Mouse (Mus musculus) frontal cortex, postnatal 36 days (tissue): ENCODE measurements around the gene Tm6sf1.
A peak's percentile ranks its signal among the peaks of the same experiment; 100 is the strongest.

Experiments
- DNase-seq, 2 experiments: peaks; one replicate each; pipeline ENCODE4 v3.0.0; 2022; ENCODE audit warnings: low spot score in 2 of 2

Gene Tm6sf1

GRCm38 (mm10) chr7:81850171-81850570 is 8.6 kb upstream of the Tm6sf1 start:
- DNase-seq = no peak

- no peak for DNase-seq
These were observed 7.1 kb upstream of the Tm6sf1 start for GRCm38 (mm10) chr7:81851706-81852105.

- no peak for DNase-seq
These were observed 4.1 kb upstream of the Tm6sf1 start for GRCm38 (mm10) chr7:81854568-81855307.

- DNase-seq = no peak
These were observed 3.1 kb upstream of the Tm6sf1 start, which contains the start of gene Gm10160 for GRCm38 (mm10) chr7:81855694-81856093. Gm10160 (minus strand) TSS chr7:81855794.

GRCm38 (mm10) chr7:81856221-81856620 is 2.6 kb upstream of the Tm6sf1 start:
- no peak for DNase-seq

GRCm38 (mm10) chr7:81858236-81858635 is 565 bp upstream of the Tm6sf1 start:
- no peak for DNase-seq

- peak; percentile 46 to 47 for DNase-seq
These were observed 1.3 kb downstream of the Tm6sf1 start for GRCm38 (mm10) chr7:81860071-81860470.

- no peak for DNase-seq
These were observed 2.2 kb downstream of the Tm6sf1 start for GRCm38 (mm10) chr7:81860996-81861395.

GRCm38 (mm10) chr7:81861461-81861860 is 2.7 kb downstream of the Tm6sf1 start:
- DNase-seq = no peak

- DNase-seq = no peak
These were observed 3.1 kb downstream of the Tm6sf1 start for GRCm38 (mm10) chr7:81861921-81862320.

GRCm38 (mm10) chr7:81862587-81863583 is 4.1 kb downstream of the Tm6sf1 start:
- no peak for DNase-seq

GRCm38 (mm10) chr7:81864552-81864951 is 5.8 kb downstream of the Tm6sf1 start:
- no peak for DNase-seq

- no peak for DNase-seq
These were observed 7.1 kb downstream of the Tm6sf1 start for GRCm38 (mm10) chr7:81865937-81866336.

GRCm38 (mm10) chr7:81867231-81867930 is 8.6 kb downstream of the Tm6sf1 start:
- DNase-seq = no peak

- DNase-seq = peak; percentile 60 to 61
These were observed 9.4 kb downstream of the Tm6sf1 start for GRCm38 (mm10) chr7:81868158-81868557.

GRCm38 (mm10) chr7:81872493-81873013 is 13.8 kb downstream of the Tm6sf1 start:
- DNase-seq = no peak

- DNase-seq = no peak
These were observed 15.0 kb downstream of the Tm6sf1 start for GRCm38 (mm10) chr7:81873807-81874206.

GRCm38 (mm10) chr7:81874636-81875035 is 15.8 kb downstream of the Tm6sf1 start:
- DNase-seq = no peak

- DNase-seq = peak; percentile 42 to 72
These were observed 16.6 kb downstream of the Tm6sf1 start for GRCm38 (mm10) chr7:81875372-81875771.

- DNase-seq = no peak
These were observed 21.5 kb downstream of the Tm6sf1 start for GRCm38 (mm10) chr7:81880286-81880685.

- no peak for DNase-seq
These were observed 22.0 kb downstream of the Tm6sf1 start for GRCm38 (mm10) chr7:81880797-81881196.

- DNase-seq = no peak
These were observed 22.8 kb downstream of the Tm6sf1 start for GRCm38 (mm10) chr7:81881600-81881999.
